Mouse (Mus musculus) liver, adult (tissue): Measurements from ENCODE around the gene Antxr2.

ENCODE experiments used
- GATA4 ChIP-seq: IDR thresholded peaks from 2 replicates; pipeline ENCODE4 v1.6.1; 2014; ENCODE audit warnings: mild to moderate bottlenecking, low read length; ENCODE audit not compliant: insufficient replicate concordance

Gene Antxr2

DNA sequence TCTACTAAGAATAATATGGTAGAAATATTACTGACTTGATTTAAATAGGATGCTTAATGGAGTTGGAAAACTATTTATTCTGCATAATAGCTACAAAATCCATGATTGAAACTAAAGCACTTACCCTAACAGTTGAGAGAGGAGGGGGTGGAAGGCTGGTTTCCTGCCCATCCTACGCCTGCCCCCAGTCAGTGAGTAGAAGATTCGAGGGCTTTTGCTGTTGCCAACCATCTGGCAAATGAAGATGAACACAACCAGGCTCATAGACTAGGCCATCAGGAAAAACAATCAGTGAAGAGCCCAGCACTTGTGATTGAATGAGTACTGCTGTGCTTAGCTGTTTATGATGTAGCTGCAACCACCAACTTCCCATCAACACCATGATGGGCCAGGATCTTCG, 125.0 kb downstream of the Antxr2 start:
- TF ChIP-seq GATA4: no peak

DNA sequence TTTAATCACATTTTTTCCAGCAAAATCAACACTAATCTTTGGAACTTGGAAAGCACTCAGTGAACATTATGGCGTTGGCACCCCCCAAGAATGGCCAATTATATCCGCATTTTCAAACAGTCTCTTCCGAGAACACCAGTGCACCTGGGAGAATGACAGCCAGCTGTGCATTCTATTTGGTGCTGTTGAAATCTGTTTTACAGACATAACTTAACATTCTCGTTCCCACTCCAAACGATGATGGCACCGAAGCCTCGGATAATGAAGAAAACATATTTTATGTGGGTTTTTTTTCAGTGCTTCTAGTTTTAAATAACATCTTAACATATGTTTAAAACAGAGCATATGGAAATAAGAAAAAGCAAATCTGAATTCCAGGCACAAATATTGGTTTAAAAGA, 129.7 kb downstream of the Antxr2 start:
- TF ChIP-seq GATA4: no peak

DNA sequence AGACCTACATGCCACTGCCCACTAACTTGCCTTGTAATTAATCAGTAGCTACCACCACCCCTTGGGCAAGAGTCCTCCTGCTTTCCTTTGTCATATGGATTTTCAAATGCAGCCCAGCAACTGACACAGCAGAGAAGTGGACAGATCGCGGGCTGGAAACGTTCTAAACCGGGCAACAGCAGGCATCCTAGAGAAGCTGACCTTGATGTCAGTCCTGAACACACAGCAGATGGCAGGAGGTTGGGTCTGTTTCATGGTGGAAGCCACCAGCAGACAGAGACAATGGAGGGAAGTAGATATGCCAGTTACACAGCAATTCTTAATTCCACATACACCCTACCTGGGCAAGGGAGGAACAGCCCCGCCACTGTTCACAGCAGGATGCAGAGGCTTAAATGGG, 131.5 kb downstream of the Antxr2 start:
- no peak for TF ChIP-seq GATA4

DNA sequence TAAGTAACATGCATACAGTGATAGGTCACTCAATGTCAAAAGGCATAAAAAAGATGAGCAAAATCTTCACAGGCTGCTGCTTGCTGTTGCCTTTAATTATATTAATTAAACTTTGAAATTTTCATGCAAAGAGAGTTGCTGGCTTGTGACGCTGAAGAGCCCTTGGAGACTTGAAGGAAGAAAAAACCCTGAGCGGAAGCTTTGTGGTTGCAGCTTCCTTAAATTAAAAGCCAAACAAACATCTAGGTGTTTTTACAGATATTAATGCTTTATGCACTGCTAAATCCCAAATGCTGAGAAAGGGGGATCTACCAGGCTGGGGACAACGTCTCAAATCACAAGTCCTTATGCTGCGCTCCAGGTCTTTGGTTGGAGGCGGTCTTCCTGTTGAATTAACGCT, 145.4 kb downstream of the Antxr2 start:
- TF ChIP-seq GATA4: no peak

DNA sequence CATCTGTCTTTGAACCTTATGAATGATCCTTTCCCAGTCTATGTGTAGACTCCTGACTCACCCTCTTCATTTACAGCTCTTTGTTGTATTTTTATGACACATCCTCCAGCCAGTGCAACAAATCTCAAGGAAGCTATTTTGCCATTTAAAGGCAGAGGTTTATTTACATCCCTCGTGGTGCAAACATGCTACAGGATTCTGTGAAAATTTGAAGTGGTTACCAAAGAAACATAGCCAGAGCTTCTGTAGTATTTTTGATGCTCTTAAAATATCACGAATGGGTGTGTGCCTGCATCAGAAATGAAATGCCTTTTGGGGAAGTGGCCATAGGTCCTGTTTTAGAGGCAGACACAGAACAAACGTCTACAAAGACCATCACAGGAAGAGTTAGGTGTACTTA, 146.7 kb downstream of the Antxr2 start:
- no peak for TF ChIP-seq GATA4

DNA sequence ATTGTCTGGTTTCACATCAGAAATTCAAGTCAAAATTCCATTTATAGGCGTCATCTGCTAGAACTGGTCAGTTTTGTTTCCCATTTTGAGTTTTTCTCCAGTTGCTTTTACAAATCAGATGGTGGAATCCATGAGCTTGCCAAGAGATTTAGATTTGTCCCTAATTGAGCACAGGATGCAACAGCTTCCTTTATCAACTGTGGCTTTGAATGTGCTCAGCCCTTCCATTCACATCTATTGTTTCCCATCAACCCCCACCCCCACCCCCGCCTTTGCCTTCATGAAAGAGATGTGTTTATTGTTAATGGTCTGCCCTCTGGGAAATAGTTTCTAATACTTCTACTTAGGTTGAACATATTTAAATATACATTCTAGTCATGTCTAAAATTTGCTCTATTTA, 149.4 kb downstream of the Antxr2 start:
- no peak for TF ChIP-seq GATA4

DNA sequence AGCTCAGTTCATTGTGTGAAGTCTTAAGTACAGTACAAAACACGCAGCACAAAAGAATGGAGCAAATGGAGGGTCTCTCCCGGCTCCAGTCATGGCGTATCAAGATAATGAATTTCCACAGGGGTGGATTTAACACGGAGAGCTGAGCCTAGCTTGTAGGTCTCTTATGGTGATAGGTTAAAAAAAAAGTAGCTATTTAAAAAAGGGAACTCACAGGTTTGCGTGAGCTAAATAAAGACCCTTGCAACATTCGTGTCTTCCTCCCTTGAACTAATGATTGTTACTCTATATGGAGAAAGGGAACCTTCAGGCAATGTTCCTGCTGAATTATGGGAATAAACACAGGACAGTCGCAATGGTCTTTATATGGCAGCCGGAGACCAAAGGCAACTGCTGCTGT, 150.7 kb downstream of the Antxr2 start:
- no peak for TF ChIP-seq GATA4

DNA sequence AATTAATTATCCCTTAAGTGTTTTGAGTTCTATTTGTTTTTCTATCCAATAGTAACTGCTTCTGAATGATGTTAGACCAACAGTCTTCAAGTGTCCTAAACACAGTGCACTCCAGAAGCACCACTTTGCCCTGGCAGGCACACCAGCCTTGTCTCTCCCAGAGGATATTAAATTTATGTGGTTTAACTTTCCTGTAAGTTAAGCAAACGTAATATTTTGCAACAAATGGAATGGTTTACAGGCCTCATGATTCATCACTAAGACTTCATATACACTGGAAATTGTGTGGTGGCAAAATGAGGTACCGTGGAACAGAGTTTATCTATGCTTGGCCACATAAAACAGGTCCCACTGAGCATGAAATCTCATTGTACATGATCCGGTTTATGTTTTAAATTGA, 152.0 kb downstream of the Antxr2 start:
- TF ChIP-seq GATA4: no peak

DNA sequence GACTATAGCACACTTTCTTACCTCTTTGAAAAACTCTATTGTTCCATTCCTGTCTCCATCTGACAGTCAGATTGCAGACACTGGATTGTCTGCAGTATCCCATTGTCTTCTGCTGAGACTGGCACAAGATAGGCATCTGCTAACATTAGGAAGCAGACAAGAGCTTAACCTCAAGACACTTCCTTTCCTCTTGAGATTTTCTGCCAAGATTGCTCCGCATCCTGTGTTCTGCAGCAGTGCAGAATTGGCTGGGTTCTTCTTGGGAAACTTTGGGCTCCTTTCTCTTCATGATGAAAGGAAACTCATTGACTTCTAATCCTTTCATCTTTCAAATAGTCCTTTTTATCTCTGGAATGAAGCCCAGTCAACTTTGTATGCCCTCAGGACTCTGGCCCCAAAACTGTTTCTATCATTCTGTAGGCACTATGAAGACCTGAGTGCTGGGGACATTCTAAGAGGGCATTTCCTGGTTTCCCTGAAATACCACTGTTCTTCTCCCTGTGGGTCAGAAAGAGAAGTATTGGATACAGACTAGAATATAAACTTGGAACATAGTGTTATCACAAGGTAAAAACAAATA, 152.5 kb downstream of the Antxr2 start:
- TF ChIP-seq GATA4: no peak

DNA sequence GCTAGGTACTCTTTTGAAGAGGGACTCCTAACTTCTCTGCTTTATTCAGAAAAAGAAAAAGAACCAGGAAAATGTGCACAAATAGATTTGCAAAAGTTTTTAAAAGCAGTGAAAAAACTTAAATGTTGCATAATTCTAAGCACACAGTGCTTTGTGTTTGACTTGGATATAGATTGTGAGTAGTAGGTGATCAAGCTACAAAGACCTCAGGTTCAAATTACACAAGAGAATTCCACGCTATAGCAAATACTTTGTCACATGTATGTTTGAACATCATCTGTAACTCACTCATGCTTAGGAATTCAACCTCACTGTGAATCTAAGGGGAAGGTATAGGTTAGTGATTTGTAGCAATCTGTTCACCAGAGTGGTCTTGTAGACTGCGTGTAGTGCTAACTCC, 153.9 kb downstream of the Antxr2 start:
- no peak for TF ChIP-seq GATA4

DNA sequence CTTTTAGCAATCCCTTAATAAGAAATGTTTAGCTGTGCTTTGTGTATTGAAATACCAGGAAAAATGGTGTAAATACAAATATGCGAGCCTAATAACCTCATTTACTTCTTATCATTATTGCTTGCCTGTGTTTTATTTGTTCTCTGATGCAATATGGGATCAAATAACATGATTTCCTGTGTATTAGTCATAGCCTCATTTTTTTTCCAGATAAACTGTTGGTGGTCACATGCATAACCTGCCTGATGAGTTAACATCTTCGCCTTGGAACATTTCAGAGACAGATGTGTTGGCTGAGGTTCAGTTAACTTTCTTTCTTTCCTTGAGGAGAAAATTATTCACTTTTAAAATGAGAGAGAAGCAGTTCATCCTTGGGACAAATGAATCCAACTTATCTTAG, 162.9 kb downstream of the Antxr2 start:
- TF ChIP-seq GATA4: no peak

DNA sequence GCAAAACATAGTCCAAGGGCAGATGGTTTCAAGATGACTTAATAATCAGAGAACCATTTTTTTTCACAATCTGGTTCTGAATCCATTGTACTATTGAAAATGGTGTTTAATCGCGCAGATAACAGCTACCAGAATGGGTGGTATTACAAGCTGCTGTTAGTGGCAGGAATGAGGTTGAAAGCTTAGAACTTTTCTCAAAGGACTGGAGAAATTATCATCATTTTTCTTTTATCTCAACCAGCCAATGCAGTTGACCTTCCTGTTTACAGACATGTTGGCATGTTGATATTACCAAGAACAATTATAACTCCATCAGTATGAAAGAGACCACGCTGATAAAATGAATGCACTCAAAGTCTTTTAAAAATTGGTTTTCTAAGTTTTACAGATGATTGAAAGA, 163.9 kb downstream of the Antxr2 start:
- TF ChIP-seq GATA4: no peak

DNA sequence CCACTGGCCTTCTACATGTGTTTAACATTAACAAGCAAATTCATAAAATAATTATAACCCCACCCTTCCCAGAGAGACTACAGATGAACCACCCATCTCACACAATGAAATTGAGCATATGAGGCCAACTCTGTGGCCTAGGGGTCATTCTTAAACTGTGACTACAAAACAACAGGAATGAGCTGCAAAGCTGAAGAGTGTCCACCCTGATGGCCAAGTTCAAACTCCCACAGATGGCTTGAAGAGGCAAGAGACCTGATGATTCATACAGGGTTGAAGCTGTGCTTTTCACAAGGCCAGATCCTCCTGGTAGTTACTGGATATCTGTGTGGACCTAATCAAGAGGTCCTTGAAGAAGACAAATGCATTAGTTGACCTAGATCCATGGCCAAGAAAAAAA, 173.7 kb downstream of the Antxr2 start:
- no peak for TF ChIP-seq GATA4

DNA sequence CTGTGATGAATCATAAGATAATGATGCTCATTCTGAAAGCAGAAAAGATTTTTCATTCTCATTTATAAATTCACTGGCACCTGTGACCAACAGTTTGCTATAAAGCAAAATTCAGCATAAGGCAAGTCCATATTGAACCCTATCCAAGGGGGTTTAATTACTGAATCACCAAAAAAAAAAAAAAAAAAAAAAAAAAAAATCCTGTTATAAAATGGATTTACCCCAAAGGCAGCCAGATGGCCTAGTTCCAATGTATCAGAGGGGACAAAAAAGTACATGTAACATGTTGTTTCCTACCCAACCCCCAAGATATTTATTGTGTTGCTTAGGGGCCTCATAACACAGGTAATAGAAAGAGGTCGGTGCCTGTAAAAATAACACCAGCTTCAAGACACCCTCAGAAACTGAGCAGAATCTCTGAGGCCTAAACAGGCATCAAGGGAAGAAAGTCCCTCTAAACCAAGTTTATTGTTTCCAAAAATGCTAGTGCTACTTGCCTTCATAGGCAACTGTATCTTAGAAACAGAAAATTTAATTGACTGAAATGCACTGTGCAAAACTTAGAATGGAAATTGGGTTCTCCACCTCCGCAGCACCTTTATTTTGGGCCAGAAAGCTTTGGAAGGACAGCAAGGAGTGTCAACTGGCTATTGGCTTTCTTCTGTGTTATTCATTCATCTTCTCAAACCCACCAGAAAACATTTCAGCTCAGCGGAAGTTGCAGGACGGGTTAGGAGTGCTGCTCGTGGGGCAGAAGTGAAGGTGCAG, 178.7 kb downstream of the Antxr2 start:
- no peak for TF ChIP-seq GATA4

DNA sequence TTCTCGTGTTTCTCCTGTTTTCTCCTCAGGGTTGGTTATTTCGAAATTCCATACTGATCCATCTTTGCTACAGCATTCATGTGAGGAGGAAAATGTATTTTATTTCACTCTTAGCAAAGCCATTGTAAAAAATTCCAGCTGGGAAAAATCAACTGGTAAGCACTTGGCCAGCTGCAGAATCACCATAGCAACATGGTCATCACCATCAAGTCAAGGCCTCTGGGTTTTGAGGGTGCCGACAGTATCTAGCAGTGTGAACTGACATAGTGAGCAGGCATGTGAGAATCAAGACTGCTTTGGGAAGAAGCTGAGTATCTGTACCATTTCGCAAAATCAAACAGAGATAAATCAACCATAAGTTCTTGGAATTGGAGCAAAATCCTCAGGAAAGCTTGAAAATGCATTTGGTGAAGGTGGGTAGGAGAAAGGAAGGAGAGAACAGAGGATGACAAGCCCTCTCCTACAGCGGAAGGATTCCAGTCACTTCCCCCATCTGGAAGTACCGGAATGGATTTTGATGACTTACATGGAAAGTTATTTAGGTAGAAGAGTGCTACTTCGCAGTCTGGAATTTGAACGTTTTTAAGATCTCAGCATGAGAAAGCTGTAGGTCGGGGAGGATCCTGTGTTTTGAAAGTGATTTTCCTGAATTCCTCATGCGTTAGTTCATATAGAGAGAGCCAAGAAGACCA, 183.5 kb downstream of the Antxr2 start:
- TF ChIP-seq GATA4: no peak

DNA sequence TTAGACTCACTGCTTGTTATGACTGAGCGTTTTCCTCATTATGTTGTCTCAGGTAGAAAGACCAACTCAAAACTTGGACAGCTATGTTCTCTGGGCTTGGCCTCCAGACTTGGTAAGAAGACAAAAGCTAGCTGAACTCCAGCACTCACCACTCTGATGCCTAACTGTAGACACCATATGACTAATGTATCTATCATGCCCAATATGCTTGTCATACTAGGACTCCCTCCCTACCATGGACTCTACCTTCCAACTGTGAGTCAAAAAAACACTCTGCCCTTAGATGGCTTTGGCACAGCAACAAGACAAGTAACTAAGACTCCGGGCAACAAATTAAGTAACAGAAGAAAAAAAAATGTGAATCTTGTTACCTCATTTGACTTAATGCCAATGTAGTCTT, 184.3 kb downstream of the Antxr2 start:
- TF ChIP-seq GATA4: no peak
